Mouse (Mus musculus): ENCODE data around the gene Smad6. TPM values are rescaled to one million over a fixed set of nuclear protein-coding genes. Genes with fewer than 3 reads are reported as not detected.

Gene Smad6
- polyA plus RNA-seq, 1 experiment from 2014 or later: 10.8 TPM

DNA sequence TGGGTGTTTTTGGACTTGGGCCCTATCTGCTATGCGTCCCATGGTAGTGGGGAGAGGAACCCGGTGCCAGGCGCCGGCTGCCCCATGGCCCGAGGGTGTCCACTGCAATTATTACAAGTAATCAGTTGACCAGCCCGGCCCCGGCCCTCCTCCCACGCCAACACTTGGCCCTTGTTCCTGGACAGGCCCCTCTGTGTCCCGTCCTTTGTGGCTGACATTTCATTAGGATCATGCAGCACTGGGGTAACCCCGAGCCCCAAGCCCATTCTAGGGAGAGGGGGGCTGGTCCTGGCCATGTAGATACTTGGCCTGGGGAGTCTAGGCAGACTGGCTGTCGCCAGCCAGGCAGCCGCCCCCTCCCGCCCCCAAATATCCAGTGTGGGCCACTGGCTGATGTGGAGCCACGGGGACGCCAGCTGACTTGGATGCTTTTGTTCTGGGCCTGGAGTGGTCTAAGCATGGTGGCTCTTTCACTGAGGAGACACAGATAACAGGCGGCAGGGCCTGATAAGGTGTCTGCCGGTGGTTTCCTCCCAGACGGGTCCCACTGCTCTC, 102.8 kb downstream of the Smad6 start:
- H3K9ac ChIP-seq: no peak overlapping the region

DNA sequence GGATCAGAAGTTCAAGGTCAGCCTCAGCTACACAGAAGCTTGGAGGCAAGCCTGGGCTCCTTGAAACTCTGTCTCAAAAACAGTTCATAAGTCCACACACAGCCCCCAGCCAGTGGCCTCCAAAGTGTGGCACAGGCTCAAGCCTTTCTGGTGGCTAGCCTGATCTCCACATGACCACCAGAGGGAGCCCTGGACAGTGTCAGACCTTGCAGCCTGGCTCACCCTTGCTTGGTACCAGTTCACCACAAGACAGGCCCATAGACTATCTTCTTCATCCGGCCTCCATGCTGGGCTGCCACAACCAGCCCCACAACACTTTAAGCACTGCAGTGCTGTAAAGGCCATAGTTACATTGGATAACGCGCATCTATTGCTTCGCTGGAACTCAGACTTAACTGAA, 103.6 kb downstream of the Smad6 start:
- no peak overlapping the region for H3K4me2 ChIP-seq
- no peak for ATAC-seq (ENCODE audit: insufficient read depth, low FRiP score, low read depth)
- no peaks in the 10 kb centered on the region for H3K9me3 ChIP-seq
- 65% methylated on average over 4 of the region's 4 CpGs for WGBS
- H3K4me3 ChIP-seq (replicated peaks): no peak overlapping the region
- H3K27ac ChIP-seq: no peak overlapping the region
- H3K9ac ChIP-seq: no peak overlapping the region
- peaks cover 13% of the 10 kb centered on the region for H3K4me1 ChIP-seq
- no peaks in the 10 kb centered on the region for H3K27me3 ChIP-seq (replicated peaks)
- H3K36me3 ChIP-seq: no peaks in the 10 kb centered on the region

More for the DNA sequence above, 102.8 kb downstream of the Smad6 start:
- H3K4me3 ChIP-seq (replicated peaks): no peak overlapping the region
- no peaks in the 10 kb centered on the region for H3K36me3 ChIP-seq
- H3K9me3 ChIP-seq: no peaks in the 10 kb centered on the region
- H3K4me1 ChIP-seq: peaks cover 13% of the 10 kb centered on the region
- no peak overlapping the region for H3K27ac ChIP-seq
- WGBS: 76% methylated on average over 18 of the region's 18 CpGs
- no peaks in the 10 kb centered on the region for H3K27me3 ChIP-seq (replicated peaks)
- no peak overlapping the region for H3K4me2 ChIP-seq
- ATAC-seq (ENCODE audit: insufficient read depth, low FRiP score, low read depth): no peak

DNA sequence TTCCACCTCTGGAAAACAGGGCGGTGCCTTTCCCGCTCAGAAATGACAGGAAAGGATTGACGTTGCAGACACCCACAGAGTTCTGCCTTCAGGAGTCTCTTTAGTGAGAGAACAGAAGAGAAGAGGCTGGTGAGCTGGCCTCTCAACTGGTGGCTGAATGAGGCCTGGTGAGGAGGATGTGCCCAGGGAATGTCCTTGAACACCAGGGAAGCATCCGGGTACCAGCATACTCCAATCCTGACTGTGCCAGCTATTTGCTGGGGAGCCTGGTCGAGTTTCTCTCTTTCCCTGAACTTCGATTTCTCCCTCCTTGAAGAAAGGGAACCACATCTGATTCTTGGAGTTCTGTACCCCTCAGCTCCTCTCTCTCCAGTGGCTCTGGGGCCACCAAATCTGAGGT, 105.4 kb downstream of the Smad6 start:
- no peaks in the 10 kb centered on the region for H3K27me3 ChIP-seq (replicated peaks)
- 78% methylated on average over 6 of the region's 6 CpGs for WGBS
- H3K4me3 ChIP-seq (replicated peaks): no peak overlapping the region
- H3K36me3 ChIP-seq: no peaks in the 10 kb centered on the region
- H3K27ac ChIP-seq: no peak overlapping the region
- no peak overlapping the region for H3K4me2 ChIP-seq
- no peaks in the 10 kb centered on the region for H3K9me3 ChIP-seq
- H3K4me1 ChIP-seq: peaks cover 13% of the 10 kb centered on the region
- ATAC-seq (ENCODE audit: insufficient read depth, low FRiP score, low read depth): no peak
- H3K9ac ChIP-seq: no peak overlapping the region

DNA sequence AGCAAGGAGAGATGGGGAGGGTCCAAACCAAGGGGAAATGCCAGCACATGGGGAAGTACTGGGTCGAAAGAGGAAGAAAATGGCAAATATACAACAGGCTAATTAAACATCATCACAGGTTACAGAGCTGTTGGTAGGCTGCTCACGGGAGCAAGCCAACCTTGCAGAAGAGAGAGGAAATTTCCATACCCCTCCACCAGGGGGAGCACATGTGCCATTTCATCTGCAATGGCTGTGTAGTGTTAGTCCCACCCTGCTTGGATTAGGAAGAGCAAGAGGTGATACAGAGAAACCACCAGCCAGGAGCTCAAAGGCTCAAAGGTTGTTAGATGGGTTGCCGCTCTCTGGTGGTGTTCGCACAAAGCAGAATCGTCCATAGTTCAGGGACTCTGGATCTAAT, 105.9 kb downstream of the Smad6 start:
- Histone ChIP-seq H3K27me3 (replicated peaks) (no peaks in the 10 kb centered on the region), H3K9me3 (no peaks in the 10 kb centered on the region), H3K27ac (no peak overlapping the region), H3K9ac (no peak overlapping the region), H3K4me2 (no peak overlapping the region), H3K36me3 (no peaks in the 10 kb centered on the region), H3K4me1 (peaks cover 13% of the 10 kb centered on the region), H3K4me3 (replicated peaks) (no peak overlapping the region)
- 59% methylated on average over 5 of the region's 5 CpGs for WGBS
- ATAC-seq (ENCODE audit: insufficient read depth, low FRiP score, low read depth): no peak

DNA sequence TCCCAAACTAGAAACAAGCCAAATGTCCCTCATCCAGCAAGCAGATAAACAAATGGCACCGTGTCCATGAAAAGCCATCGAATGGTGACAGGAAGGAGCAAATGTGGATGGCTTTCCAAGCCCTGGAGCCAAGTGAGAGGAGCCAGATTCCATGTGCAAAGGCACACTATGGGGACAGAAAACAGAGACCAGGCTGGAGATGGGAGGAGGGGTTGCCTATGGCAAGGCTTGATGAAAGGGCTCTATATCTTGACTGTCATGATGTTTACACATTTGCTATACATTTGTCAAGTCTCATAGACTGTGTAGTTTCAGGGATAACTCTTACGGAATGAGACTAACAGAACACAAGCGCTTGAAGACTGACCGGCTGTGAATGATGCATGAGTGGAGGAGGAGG, 106.9 kb downstream of the Smad6 start:
- Histone ChIP-seq H3K27me3 (replicated peaks) (no peaks in the 10 kb centered on the region), H3K9ac (no peak overlapping the region), H3K4me3 (replicated peaks) (no peak overlapping the region), H3K9me3 (no peaks in the 10 kb centered on the region), H3K4me1 (peaks cover 13% of the 10 kb centered on the region), H3K4me2 (no peak overlapping the region), H3K36me3 (no peaks in the 10 kb centered on the region), H3K27ac (peak overlapping the region; percentile 11; the same call in 1 of the 2 replicates)
- WGBS: 33% methylated on average over 5 of the region's 5 CpGs
- no peak for ATAC-seq (ENCODE audit: insufficient read depth, low FRiP score, low read depth)

DNA sequence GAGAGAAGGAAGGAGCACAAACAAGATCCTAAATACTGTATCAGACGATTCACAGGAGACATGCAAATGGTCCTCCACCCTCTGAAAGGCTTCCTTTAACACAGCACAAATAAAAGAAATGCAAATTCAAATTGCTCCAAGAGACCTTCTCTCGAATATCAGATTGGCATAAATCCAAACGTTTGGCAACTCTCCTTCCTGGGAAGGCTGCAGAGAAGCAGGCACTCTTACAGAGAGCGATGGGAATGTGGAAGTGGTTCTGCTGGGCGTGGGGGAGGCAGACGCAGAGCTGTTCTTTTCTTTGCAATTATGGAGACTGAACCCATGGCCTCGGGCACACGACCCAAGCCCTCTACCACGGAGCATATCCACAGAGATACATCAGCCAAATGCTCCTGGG, 109.8 kb downstream of the Smad6 start:
- H3K9me3 ChIP-seq: no peaks in the 10 kb centered on the region
- no peaks in the 10 kb centered on the region for H3K27me3 ChIP-seq (replicated peaks)
- WGBS: 35% methylated on average over 9 of the region's 9 CpGs
- H3K4me1 ChIP-seq: peaks cover 5% of the 10 kb centered on the region; the same call in 1 of the 2 replicates
- no peaks in the 10 kb centered on the region for H3K36me3 ChIP-seq
- no peak overlapping the region for H3K4me2 ChIP-seq
- no peak overlapping the region for H3K9ac ChIP-seq
- no peak overlapping the region for H3K27ac ChIP-seq
- ATAC-seq (ENCODE audit: insufficient read depth, low FRiP score, low read depth): no peak
- no peak overlapping the region for H3K4me3 ChIP-seq (replicated peaks)

DNA sequence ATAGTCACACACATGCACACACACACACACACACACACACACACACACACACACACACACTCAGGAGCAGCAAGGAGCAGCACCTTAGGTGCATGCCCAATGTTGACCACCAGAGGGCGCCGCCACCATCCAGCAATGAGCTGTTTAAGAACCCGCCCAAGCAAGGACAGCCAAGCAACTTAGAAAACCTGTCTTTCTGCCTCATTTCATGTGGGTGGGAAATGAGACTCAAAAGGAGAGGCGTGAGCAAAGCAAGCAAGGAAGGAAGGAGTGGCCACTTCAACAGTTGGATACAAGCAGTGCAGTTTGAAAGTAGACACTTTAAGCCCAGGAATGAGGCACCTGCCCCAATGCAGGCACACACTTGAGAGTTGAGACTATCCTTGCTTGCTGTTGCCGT, 112.2 kb downstream of the Smad6 start:
- Histone ChIP-seq H3K4me2 (no peak overlapping the region), H3K9me3 (no peaks in the 10 kb centered on the region), H3K36me3 (no peaks in the 10 kb centered on the region), H3K27ac (peak overlapping the region; percentile 67), H3K27me3 (replicated peaks) (no peaks in the 10 kb centered on the region), H3K4me1 (no peaks in the 10 kb centered on the region), H3K4me3 (replicated peaks) (no peak overlapping the region), H3K9ac (no peak overlapping the region)
- 11% methylated on average over 5 of the region's 5 CpGs for WGBS
- peak; percentile 74 for ATAC-seq (ENCODE audit: insufficient read depth, low FRiP score, low read depth)

DNA sequence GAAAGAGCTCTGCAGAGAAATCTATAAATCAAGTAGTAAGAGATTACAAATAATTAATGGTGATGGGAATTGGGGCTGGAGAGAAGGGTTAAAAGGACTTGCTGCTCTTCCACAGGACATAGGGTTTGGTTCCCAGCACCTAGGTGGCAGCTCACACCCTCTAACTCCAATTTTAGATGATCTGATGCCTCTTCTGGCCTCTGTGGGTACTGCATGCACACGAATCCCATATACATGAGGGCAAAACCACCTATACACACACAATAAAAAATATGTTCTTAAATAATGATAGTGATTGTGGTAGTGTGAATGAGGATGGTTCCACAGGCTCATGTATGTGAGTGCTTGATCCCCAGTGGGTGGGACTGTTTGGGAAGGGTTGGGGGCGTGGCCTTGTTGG, 117.3 kb downstream of the Smad6 start:
- H3K9ac ChIP-seq: no peak overlapping the region
- no peaks in the 10 kb centered on the region for H3K36me3 ChIP-seq
- H3K4me1 ChIP-seq: no peaks in the 10 kb centered on the region
- H3K4me2 ChIP-seq: no peak overlapping the region
- H3K9me3 ChIP-seq: no peaks in the 10 kb centered on the region
- no peak for ATAC-seq (ENCODE audit: insufficient read depth, low FRiP score, low read depth)
- WGBS: 78% methylated on average over 2 of the region's 2 CpGs
- H3K4me3 ChIP-seq (replicated peaks): no peak overlapping the region
- H3K27me3 ChIP-seq (replicated peaks): no peaks in the 10 kb centered on the region
- H3K27ac ChIP-seq: no peak overlapping the region

Other genes with a start within 250 kb of the Smad6 start
- 0.06 TPM in 1 of 2 replicates, not detected in the other for gene Lctl, start 95.1 kb upstream of the Smad6 start, polyA plus RNA-seq (2015; fragmentation: Nextera tagmentation; extraction: Ambion mirVana)
- gene Zwilch, start 151.0 kb upstream of the Smad6 start, polyA plus RNA-seq (2015; fragmentation: Nextera tagmentation; extraction: Ambion mirVana): 19.8 and 21.4 TPM in 2 replicates
- gene Rpl4, start 151.3 kb upstream of the Smad6 start, polyA plus RNA-seq (2015; fragmentation: Nextera tagmentation; extraction: Ambion mirVana): 1,181 and 1,204 TPM in 2 replicates
- gene Snapc5, start 157.2 kb upstream of the Smad6 start, polyA plus RNA-seq (2015; fragmentation: Nextera tagmentation; extraction: Ambion mirVana): 31.1 and 32.8 TPM in 2 replicates
- 3.2 and 5.0 TPM in 2 replicates for gene Uchl4, start 213.1 kb upstream of the Smad6 start, polyA plus RNA-seq (2015; fragmentation: Nextera tagmentation; extraction: Ambion mirVana)
- gene Map2k1, start 231.6 kb upstream of the Smad6 start, polyA plus RNA-seq (2015; fragmentation: Nextera tagmentation; extraction: Ambion mirVana): 85.5 and 88.6 TPM in 2 replicates